39 mouse cellular contexts compared by ENCODE assay signal in the genomic region with DNA sequence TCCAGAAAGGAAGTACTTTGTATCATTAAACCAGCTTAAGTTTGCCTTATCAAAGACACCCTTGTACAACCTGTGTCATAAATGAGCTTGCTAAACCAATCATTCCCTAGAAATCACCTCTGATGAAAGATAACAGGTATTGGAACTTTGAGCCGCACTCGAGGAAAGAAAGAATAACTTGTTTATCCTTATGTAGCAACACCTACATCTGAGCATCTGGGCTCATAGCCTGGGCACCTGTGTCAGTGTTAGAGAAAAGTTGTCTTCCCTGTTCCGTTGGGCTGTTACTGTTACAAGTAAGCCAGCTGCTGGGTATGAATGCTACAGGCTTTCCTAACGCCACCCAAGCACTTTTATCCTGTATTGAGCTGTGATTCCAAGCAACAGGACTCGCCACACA. TPM values are rescaled to one million over a fixed set of nuclear protein-coding genes. Genes with fewer than 3 reads are reported as not detected.
"Had no signal": no experiment of that assay in that cellular context is flagged by ENCODE, and none has a peak within 500 bp of the region (broad histone marks: within the 10 kb centered on the region; RNA-seq: fewer than 3 reads in every experiment).

No protein-coding gene starts in this region.

- H3K4me1 ChIP-seq: heart, embryonic 10.5 days; heart, embryonic 12.5 days; hindbrain, embryonic 10.5 days; hindbrain, embryonic 12.5 days; kidney, embryonic 15.5 days; limb, embryonic 13.5 days; limb, embryonic 15.5 days; liver, embryonic 12.5 days had no signal

- ATAC-seq: hindbrain, embryonic 16.5 days; inflammation-experienced regulatory T-cells, adult 6 months; liver, embryonic 12.5 days had no signal

- H3K9me3 ChIP-seq: heart, embryonic 10.5 days; heart, embryonic 12.5 days; hindbrain, embryonic 10.5 days; hindbrain, embryonic 12.5 days; kidney, embryonic 15.5 days; limb, embryonic 13.5 days; limb, embryonic 15.5 days; liver, embryonic 12.5 days had no signal

- H3K27me3 ChIP-seq: heart, embryonic 12.5 days; hindbrain, embryonic 12.5 days; kidney, embryonic 15.5 days; limb, embryonic 13.5 days; limb, embryonic 15.5 days; liver, embryonic 12.5 days had no signal

- H3K27ac ChIP-seq: gastrocnemius, adult 2 months; heart, adult 2 months; heart, embryonic 10.5 days; hindbrain, embryonic 10.5 days; hindbrain, embryonic 12.5 days; hindbrain, embryonic 14.5 days; kidney, embryonic 15.5 days; kidney, postnatal 0 days; left cerebral cortex, adult 2 months; limb, embryonic 13.5 days; limb, embryonic 15.5 days; liver, embryonic 12.5 days; liver, embryonic 14.5 days had no signal

- H3K4me2 ChIP-seq: heart, embryonic 12.5 days; hindbrain, embryonic 12.5 days; hindbrain, embryonic 14.5 days; kidney, embryonic 15.5 days; limb, embryonic 13.5 days; limb, embryonic 15.5 days; liver, embryonic 12.5 days had no signal

- H3K4me3 ChIP-seq: gastrocnemius, adult 2 months; heart, adult 2 months; heart, embryonic 10.5 days; heart, embryonic 12.5 days; hindbrain, embryonic 10.5 days; hindbrain, embryonic 12.5 days; kidney, embryonic 15.5 days; left cerebral cortex, adult 2 months; limb, embryonic 13.5 days; limb, embryonic 15.5 days; liver, embryonic 12.5 days had no signal

- DNase-seq: gastrocnemius, adult 2 months; gastrocnemius, postnatal 10 days; gastrocnemius, postnatal 25 days; heart, adult 2 months; heart, postnatal 10 days; heart, postnatal 4 days; kidney, adult 11 months; kidney, adult 2 months; kidney, adult 9 months; kidney, postnatal 14 days; kidney, postnatal 36 days; layer of hippocampus, adult 9-11 months; left cerebral cortex, postnatal 4 days had no signal

- H3K9ac ChIP-seq: heart, embryonic 12.5 days; hindbrain, embryonic 12.5 days; hindbrain, embryonic 14.5 days; kidney, embryonic 15.5 days; limb, embryonic 13.5 days; limb, embryonic 15.5 days; liver, embryonic 12.5 days; liver, embryonic 14.5 days had no signal

- H3K36me3 ChIP-seq: heart, embryonic 10.5 days; heart, embryonic 12.5 days; hindbrain, embryonic 10.5 days; hindbrain, embryonic 12.5 days; kidney, embryonic 15.5 days; limb, embryonic 13.5 days; limb, embryonic 15.5 days; liver, embryonic 12.5 days had no signal

RNA-seq across cellular contexts. Expression of gene Slc5a4a, which starts 10.3 kb away (rescaled TPM):
- total RNA-seq: gastrocnemius, adult 2 months; gastrocnemius, postnatal 10 days; gastrocnemius, postnatal 25 days; gastrocnemius, postnatal 4 days; granulocyte monocyte progenitor cell, adult 5-6 weeks; heart, adult 2 months; heart, postnatal 10 days; heart, postnatal 25 days; heart, postnatal 4 days; layer of hippocampus, adult 18-20 months; layer of hippocampus, adult 8-10 months; layer of hippocampus, postnatal 25 days; left cerebral cortex, adult 2 months; left cerebral cortex, postnatal 14 days; left cerebral cortex, postnatal 4 days; liver, adult 2 months had no signal
- polyA plus RNA-seq: heart, adult 2 months; heart, embryonic 10.5 days; heart, embryonic 12.5 days; heart, embryonic 14.5 days; heart, embryonic 16.5 days; hindbrain, embryonic 10.5 days; hindbrain, embryonic 12.5 days; hindbrain, embryonic 14.5 days; inflammation-experienced regulatory T-cells, adult 6 months; kidney, adult 2 months; kidney, embryonic 15.5 days; kidney, postnatal 0 days; limb, embryonic 11.5 days; limb, embryonic 13.5 days; limb, embryonic 15.5 days; liver, adult 2 months; liver, embryonic 12.5 days had no signal

RNA-seq across cellular contexts. Expression of gene Slc5a4b, which starts 46.8 kb away (rescaled TPM):
- total RNA-seq: gastrocnemius, adult 2 months; gastrocnemius, postnatal 10 days; gastrocnemius, postnatal 25 days; gastrocnemius, postnatal 4 days; granulocyte monocyte progenitor cell, adult 5-6 weeks; heart, adult 2 months; heart, postnatal 10 days; heart, postnatal 25 days; heart, postnatal 4 days; layer of hippocampus, adult 18-20 months; layer of hippocampus, adult 8-10 months; layer of hippocampus, postnatal 25 days; left cerebral cortex, adult 2 months; left cerebral cortex, postnatal 14 days; left cerebral cortex, postnatal 4 days; liver, adult 2 months had no signal
- polyA plus RNA-seq: frontal cortex, adult 2 months; heart, adult 2 months; heart, embryonic 10.5 days; heart, embryonic 12.5 days; heart, embryonic 14.5 days; heart, embryonic 16.5 days; hindbrain, embryonic 10.5 days; hindbrain, embryonic 12.5 days; hindbrain, embryonic 14.5 days; hindbrain, embryonic 16.5 days; inflammation-experienced regulatory T-cells, adult 6 months; limb, embryonic 11.5 days; limb, embryonic 13.5 days; limb, embryonic 15.5 days; liver, adult 2 months had no signal
